Mouse (Mus musculus): ENCODE measurements around the gene Foxn3.

Foxn3 gene

DNA sequence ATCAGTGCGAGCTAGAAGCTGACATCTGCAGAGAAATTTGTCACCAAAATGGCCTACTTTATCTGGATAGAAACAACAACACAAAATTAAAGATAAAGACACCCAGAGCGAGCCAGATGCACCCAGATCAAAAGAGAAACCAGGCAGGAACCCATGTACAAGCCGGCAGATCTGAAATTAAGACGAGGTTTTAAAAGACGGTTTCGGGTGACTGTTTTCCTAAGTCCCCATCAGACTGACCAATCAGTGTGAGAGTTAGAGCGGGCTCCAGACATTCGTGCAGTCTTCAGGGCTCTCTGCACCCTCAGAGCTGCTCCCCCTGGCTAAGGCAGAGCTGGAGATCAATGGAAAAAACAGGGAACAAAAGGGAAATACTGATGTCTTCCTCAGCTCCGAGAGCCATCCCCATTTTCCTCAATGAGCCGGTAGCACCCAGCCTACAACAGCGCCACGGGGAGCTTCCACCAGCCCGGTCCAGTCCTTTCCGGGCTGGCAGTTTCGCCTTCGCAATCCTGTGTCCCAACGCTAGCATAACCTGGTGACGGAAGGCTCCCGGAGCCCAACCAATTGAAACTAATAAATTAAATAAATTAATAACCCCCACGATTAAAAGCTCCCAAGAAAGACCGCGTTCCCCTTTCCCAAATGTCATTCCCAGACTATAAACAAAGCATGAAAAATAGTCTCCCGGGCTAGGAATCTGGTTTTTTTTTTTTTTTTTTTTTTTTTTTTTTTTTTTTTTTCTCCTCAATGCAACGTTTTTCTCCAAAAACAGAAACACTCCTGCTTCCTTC, 1.1 kb downstream of the Foxn3 start:
- peak; percentile 72 for DNase-seq (ENCODE audit: low read depth, low spot score)

- DNase-seq (ENCODE audit: low read depth, low spot score) = peak; percentile 80
Measured at GRCm38 (mm10) chr12:99561333-99561766, 2.0 kb downstream of the Foxn3 start.

DNA sequence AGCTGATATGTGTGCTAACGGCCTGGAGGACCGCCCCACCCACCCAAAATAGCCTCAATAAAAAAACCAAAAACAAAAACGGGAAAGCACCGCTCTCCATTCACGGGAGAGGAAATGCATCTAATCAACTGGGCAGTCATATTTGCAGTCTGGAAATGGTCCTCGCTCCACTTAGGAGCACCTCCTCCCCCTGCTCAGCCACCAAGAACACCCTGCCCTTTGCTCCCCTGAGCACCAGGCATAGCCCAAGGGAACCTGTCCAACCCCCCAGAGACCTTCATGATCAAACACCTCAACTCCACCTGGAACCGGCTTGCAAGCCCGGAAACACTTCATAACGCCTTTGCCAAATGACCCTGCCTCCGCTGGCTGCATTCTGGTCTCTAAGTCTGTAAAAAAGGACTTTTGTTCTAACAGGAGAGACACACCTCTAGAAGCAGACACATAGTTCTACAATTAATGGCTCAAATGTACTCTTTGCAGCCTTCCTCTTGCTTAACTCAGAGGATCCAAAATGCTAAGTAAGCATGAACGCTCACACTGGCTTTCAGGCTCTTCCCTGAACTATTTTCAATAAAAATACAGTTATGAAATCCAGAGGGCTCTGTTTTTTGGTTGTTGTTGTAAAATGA, 2.6 kb downstream of the Foxn3 start:
- peak; percentile 19 for DNase-seq (ENCODE audit: low read depth, low spot score)

- DNase-seq (ENCODE audit: low read depth, low spot score) = no peak
Measured at GRCm38 (mm10) chr12:99559483-99559882, 3.9 kb downstream of the Foxn3 start.

DNA sequence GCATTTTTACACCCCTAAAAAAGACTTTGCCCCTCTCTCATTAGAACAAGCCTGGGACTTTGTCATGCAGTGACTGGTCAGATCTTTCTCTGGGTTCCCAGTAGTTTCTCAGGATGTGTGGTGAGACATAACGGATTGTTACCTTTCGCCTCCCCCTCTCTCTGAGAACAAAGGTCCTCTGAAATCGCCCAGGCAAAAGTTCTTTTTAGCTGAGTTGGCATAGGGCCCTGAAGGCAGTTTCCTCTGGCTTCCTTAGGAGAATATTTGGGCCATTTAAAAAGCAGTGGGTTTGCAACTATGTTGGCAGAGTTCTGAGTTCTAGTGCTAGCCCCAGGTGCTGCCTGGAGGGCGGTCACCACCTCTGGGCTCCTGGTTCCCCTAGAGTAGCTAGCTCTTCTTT, 4.9 kb downstream of the Foxn3 start:
- DNase-seq (ENCODE audit: low read depth, low spot score) = no peak

DNA sequence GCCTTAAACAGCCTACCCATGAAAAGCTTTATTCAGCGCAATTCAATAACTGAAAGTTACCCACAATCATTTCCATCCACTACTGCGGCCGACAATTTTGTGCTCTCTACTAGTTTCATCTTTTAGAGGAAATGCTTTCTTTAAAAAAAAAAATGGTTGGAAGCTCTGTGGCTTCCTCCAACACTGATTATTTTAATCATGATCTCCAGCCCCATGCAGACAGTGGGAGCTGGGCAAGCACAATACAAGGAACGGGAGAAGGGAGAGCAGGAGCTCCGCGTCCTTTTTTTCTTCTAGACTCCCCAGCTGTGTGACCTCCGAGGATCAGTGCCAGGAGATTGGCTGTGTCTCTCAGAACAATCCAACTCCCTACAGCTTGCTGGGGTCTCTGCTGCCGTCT, 5.9 kb downstream of the Foxn3 start:
- no peak for DNase-seq (ENCODE audit: low read depth, low spot score)

GRCm38 (mm10) chr12:99550629-99551028, 12.8 kb downstream of the Foxn3 start:
- no peak for DNase-seq (ENCODE audit: low read depth, low spot score)

- no peak for DNase-seq (ENCODE audit: low read depth, low spot score)
Measured at GRCm38 (mm10) chr12:99549811-99550210, 13.6 kb downstream of the Foxn3 start.

GRCm38 (mm10) chr12:99548419-99548818, 15.0 kb downstream of the Foxn3 start:
- no peak for DNase-seq (ENCODE audit: low read depth, low spot score)

DNA sequence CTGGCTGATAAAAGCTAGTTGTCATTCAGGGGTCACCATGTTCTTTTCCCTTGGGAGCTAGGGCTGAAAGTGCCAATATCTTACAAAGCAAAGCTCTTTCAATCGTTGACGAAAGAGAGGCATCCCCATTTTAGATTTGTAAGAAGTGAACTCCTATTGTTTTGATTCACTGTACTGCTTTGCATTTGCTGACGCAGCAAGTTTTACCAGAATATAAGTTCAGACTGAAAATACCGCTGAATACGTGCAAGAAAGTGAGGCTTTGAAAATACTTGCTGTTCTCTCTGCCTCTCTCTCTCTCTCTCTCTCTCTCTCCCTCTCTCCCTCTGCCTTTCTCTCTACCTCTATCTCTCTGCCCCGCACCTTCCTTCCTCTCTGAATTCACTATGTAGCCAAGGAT, 16.1 kb downstream of the Foxn3 start:
- no peak for DNase-seq (ENCODE audit: low read depth, low spot score)

DNA sequence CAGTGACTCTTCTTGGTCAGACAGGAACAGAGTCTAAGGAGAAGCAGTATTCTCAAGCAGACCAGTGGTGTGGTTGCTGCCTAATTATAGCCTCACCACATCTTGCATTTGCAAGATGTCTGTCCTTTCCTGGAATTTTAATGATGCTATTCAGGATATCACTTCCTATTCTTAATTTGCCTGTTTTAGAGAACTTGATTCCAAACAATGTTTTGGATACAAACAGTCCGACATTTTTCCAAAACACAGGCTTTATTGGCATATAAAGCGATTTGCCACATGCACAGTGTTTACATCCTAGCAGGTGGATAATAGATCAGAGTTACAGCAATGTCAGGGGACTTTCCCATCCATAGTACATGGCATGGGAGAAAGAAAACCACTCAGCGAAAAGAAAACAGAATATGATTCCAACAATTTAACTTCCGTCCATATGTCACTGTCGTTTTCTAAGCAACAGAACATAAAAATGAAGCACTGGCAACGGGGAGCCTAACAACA, 18.1 kb downstream of the Foxn3 start:
- peak; percentile 23 for DNase-seq (ENCODE audit: low read depth, low spot score)

DNA sequence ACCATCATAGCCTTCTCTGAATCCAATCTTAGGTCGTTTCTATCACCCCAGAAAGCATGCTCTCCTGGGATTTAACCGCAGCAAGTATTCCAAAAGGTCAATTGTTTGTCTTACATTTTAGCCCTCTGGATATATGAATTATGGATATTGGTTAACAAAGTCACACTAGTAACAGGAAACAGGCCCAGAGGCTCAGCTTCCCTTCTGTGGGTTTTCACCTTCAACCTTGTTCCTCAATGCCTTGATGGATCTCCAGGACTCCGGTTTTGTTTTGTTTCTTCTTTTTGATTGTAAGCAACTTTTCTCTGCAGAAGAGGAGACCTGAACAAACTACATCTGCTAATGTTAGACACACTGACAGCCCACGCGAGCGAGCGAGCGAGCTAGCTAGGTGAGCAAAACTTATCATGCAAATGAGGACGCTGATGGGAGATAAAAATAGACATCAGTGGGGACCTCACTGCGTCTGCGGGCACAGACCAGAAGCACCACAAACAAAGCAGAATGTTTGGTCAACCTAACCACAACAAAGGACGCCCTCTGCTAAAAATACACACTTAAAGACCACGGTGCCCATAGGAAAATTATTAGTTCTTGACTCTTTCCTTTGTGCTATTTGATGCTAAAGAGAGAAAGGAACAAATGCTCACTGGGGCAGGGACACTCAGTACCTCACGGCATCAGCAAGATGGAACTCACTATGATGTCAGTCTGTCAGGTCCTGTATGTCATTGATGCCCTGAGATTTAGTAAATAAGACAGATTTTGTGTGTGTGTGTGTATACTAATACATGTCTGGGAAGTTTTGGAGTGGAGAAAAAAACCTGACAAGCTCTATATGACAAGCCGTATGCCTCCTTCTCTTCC, 18.9 kb downstream of the Foxn3 start:
- no peak for DNase-seq (ENCODE audit: low read depth, low spot score)

DNA sequence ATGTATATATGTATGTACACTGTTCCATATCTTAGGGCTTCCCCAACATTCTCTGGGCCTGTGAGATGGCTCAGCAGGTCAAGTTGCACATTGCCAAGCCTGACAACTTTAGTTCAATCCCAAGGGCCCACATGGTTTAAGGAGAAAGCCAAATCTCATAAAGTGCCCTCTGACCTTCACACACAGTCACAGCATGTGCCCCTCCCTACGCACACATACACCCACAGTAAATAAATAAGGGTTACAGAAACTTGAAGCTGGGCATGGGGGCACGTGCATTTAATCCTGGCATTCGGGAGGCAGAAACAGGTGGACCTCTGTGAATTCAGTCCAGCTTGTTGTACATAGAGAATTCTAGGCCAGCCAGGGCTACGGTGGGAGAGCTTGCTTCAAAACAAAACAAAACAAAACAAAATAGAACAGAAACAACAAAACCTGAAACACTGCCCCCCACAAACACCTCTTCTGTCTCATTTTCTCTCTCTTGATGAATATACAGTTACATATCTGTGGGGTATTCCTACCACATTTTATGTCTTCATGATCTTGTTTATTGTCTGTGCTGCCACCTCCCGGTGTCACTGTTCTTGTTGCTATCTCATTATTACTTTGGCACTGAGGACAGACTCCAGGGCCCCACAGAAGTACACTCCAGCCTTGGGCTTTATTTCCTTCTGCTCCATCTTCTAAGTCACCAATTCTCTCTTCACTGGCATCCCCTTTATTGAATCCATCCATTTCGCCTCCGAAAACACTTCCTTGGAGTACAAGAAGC, 19.8 kb downstream of the Foxn3 start:
- DNase-seq (ENCODE audit: low read depth, low spot score) = no peak

- DNase-seq (ENCODE audit: low read depth, low spot score) = no peak
Measured at GRCm38 (mm10) chr12:99540201-99540600, 23.2 kb downstream of the Foxn3 start.

DNA sequence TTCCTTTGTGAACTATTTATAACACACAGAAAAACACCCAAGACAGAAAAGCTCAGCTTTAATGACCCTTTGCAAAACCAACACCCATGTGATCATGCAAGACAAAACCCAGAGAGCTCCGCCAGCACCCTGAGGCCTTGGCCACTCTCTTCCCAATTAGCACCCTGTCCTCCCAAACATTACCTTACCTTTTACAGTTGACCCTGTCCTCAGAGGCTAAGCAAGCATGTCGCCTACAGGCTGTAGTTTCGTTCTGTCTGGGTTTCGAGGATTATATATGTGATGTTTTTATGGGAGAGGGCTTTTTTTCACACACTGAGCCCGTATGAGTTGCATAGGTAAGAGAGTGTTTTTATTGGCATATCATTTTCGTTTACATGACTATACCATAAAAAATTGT, 26.1 kb downstream of the Foxn3 start:
- no peak for DNase-seq (ENCODE audit: low read depth, low spot score)

- no peak for DNase-seq (ENCODE audit: low read depth, low spot score)
Measured at GRCm38 (mm10) chr12:99536426-99536825, 27.0 kb downstream of the Foxn3 start.

- no peak for DNase-seq (ENCODE audit: low read depth, low spot score)
Measured at GRCm38 (mm10) chr12:99532342-99532741, 31.0 kb downstream of the Foxn3 start.

DNA sequence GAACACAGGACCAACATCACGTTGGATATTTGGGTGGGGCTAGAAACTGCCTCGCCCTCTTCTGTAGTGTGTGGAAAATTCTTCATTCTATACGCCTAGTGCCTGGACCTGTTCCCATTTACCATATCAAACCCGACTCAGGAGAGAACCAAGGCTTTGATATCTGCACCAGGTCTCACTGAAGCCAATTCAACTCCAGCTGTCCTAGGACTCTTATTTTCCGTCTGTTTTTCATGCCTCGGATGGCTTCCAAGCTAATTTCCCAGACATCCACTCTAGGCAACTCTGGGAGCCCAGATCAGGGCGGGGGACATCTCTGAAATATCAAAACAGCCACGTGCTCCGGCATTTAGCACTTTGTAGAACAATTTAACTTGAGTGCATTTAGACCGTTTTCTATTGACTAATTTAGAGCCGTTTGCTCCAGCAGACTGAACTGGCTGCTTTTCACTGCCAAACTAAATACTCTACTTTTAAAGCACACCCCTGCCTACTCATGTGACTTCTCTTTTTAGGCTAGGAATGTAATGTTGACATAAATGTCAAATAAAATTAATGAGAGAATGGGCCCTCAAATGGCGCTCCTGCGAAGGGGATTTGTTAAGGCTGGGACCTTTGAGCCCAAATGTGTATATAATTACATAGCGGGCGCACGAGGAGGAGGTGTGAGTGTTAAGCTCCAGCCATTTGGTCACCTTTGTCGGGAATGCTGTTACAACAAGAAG, 33.5 kb downstream of the Foxn3 start:
- DNase-seq (ENCODE audit: low read depth, low spot score) = peak; percentile 58

DNA sequence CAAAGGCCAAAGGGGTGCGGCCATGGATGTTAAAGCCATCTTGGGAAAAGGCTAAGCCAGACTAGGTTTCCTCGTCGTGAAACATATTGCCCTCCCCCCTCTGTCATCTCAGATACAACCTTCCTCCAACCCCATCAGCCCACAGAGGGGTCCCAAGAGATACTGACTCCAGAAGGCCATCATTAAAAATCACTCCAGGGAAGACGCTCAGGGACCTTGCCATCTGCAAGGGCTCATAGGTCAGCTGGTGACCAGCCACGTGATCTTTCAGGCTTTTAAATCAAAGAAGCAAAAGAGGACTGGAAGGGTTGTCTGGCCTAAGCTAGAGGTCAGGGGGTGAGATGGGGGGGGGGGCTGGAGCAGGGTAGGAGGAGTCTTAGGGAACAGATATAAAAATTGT, 34.4 kb downstream of the Foxn3 start:
- DNase-seq (ENCODE audit: low read depth, low spot score) = peak; percentile 58

DNA sequence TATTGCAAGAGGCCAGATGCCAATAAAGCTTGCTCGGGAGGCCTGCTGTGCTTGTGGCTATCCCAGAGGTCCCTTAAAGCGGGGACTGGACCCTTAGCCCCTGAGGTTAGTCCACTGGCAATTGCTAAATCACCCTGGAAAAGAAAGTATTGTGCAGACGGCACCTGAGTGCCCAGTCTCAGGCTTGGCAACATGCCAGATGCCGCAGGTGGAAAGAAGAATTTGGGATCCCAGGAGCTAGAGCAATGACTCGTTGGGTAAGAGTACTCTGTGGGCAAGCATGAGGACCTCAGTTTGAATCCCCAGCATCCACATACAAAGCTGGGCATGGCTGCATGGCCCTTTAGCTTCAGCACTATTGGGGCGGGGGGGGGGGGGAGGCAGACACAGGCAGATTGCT, 35.9 kb downstream of the Foxn3 start:
- no peak for DNase-seq (ENCODE audit: low read depth, low spot score)
